Mouse (Mus musculus): Measurements from ENCODE around the gene BC053393. TPM values are rescaled to one million over a fixed set of nuclear protein-coding genes. Genes with fewer than 3 reads are reported as not detected.
A peak's percentile ranks its signal among the peaks of the same experiment; 100 is the strongest.
"Not testable (repeated sequence)": the region's sequence is repeated elsewhere in the genome, so short reads cannot be mapped to it uniquely, and the experiment has no call there.

The BC053393 gene
- total RNA-seq (2015) (not detected in 2 replicates), total RNA-seq (2017) (not detected in 2 replicates)

DNA sequence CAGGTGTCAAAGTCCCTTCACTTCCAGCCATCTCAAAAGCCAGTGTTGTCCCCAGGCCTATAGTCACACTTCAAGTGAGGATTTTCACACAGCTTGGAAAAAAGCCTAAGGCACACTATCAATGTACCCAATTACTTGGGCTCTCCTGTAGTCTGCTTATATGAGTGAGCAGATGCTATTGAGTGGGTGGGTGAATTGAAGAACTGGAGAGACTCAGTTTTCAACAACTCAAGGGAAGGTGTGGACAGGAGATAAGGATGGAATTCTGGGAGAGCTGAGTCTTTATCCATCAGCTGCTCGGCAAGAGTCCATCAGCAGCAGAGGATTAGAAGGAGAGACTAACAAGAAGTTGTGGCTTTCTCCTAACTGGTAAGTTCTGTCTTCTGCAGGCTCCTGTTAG is at the start of gene BC053393:
BC053393 (plus strand) TSS at position 210 of the 400 bp plus-strand sequence.
- no peak for ATAC-seq (ENCODE audit: poor library complexity, severe bottlenecking)

- ATAC-seq (ENCODE audit: poor library complexity, severe bottlenecking) = no peak
Observed at GRCm38 (mm10) chr11:46522719-46523118, 48.6 kb upstream of the BC053393 start.

- no peak for ATAC-seq (ENCODE audit: poor library complexity, severe bottlenecking)
Observed at GRCm38 (mm10) chr11:46523912-46524311, 47.4 kb upstream of the BC053393 start, which contains the start of gene Gm12169. Gm12169 (plus strand) TSS chr11:46524212.

- ATAC-seq (ENCODE audit: poor library complexity, severe bottlenecking) = no peak
Observed at GRCm38 (mm10) chr11:46530149-46530548, 41.2 kb upstream of the BC053393 start.

- ATAC-seq (ENCODE audit: poor library complexity, severe bottlenecking) = no peak
Observed at GRCm38 (mm10) chr11:46536978-46537377, 34.4 kb upstream of the BC053393 start.

DNA sequence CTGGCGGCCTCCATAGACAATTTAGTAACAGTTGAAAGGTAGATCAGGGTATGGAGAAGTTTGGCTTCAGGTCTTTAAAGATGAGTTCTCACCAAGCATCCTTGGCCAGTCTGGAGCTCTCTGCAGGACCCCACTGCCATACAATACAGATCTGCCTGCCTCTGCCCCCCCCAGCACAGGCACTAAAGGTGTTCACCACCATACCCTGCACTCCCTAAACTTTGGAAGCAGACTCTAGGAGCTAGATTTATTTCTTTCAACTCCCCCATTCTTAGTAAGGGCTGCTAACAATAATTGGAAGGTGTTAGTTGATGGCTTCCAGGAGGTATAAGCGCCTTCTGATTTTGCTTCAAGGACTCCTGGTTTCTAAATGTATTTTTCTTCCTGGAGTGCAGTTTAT is 27.8 kb upstream of the BC053393 start:
- ATAC-seq (ENCODE audit: poor library complexity, severe bottlenecking) = no peak

DNA sequence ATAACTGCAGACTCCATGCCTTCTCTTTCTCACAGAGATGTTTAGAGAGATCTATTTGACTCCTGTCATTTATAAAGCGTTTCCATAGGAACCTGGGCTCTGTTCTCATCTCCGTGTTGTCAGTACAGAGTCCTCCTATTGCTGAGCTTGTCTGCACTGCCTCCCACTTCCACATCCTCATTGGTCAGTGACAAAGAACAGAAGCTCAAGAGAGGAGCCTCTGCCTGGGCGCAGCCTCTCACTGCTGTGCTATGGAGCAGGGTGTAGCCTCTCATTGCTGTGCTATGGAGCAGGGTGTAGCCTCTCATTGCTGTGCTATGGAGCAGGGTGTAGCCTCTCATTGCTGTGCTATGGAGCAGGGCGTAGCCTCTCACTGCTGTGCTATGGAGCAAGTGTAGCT is 21.6 kb upstream of the BC053393 start:
- no peak for ATAC-seq (ENCODE audit: poor library complexity, severe bottlenecking)

- ATAC-seq (ENCODE audit: poor library complexity, severe bottlenecking) = no peak
Observed at GRCm38 (mm10) chr11:46552741-46553140, 18.6 kb upstream of the BC053393 start.

- no peak for ATAC-seq (ENCODE audit: poor library complexity, severe bottlenecking)
Observed at GRCm38 (mm10) chr11:46561096-46561495, 10.2 kb upstream of the BC053393 start.

GRCm38 (mm10) chr11:46564671-46565070 is 6.7 kb upstream of the BC053393 start:
- no peak for ATAC-seq (ENCODE audit: poor library complexity, severe bottlenecking)

DNA sequence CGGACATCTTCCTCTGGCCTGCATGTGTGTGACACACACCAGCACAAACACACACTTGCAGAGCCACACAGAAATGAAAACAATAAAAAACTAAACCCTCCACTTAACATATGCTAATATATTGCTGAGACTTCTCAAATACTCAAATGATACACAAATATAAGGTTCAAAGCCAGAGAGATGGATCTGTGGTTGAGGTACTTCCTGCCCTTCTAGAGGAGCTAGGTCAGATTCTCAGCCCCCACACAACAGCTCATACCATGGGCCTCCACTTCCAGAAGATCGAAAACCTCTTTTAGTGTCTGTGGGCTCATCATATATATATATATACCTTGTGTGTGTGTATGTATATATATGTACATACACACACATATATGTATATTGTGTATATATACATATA is 5.4 kb upstream of the BC053393 start:
- no peak for ATAC-seq (ENCODE audit: poor library complexity, severe bottlenecking)

DNA sequence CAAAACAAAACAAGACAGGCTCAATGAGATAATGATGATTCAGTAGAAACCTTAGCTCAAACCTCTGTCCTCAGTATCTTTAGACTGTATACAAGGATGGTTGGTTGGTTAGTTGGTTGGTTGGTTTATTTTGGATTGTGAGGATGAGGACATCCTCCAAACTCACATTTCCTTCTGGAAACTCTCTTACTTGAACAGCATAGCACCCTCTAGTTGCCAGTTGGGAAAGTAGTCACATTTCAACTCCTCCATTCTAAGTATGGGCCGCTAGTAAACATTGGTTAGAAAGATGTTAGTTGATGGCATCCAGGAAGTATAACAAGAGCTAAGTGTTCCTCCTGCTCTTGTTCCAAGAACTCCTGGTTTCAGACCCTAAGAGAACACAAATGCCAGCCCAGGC is 2.2 kb upstream of the BC053393 start:
- no peak for ATAC-seq (ENCODE audit: poor library complexity, severe bottlenecking)

- no peak for ATAC-seq (ENCODE audit: poor library complexity, severe bottlenecking)
Observed at GRCm38 (mm10) chr11:46578771-46579281, 7.5 kb downstream of the BC053393 start.

- ATAC-seq (ENCODE audit: poor library complexity, severe bottlenecking) = no peak
Observed at GRCm38 (mm10) chr11:46580428-46580827, 9.1 kb downstream of the BC053393 start.

DNA sequence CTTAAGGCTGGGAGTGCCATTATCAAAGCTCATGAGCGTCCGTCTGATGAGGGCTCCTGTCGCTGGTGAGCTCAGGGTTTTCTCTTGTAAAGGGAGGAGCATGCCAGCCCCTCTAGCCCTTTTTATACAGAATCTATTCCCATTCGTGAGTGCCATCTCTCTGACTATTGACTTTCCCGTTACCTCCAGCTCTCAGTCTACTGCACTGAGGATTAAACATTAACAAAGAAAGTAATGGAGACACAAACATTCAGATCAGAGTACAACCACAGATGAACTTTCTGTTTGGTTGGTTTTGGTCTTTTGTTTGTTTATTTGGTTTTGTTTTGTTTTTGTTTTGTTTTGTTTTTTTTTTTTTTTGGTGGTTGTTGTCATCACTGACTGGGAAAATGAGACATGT is 11.4 kb downstream of the BC053393 start:
- no peak for ATAC-seq (ENCODE audit: poor library complexity, severe bottlenecking)

DNA sequence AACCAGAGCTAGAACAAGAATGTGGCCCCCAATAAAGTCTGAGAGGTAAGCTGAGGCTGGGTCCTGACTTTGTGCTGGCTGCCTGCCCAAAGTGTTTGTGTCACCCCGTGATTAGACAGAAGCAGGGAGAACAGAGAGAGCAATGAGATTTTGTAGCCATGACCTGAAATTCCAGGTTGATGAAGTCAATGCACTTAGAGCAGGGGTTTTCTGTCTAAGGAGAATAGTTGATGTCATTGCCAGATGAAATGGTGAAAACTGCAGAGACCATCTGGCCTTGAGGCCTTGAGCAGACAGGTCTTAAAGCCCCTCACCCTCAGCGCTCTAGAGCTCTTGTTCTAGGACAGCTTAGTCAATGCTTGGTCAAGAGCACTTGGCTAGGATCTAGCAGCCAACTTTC is 21.1 kb downstream of the BC053393 start:
- ATAC-seq (ENCODE audit: poor library complexity, severe bottlenecking) = no peak

DNA sequence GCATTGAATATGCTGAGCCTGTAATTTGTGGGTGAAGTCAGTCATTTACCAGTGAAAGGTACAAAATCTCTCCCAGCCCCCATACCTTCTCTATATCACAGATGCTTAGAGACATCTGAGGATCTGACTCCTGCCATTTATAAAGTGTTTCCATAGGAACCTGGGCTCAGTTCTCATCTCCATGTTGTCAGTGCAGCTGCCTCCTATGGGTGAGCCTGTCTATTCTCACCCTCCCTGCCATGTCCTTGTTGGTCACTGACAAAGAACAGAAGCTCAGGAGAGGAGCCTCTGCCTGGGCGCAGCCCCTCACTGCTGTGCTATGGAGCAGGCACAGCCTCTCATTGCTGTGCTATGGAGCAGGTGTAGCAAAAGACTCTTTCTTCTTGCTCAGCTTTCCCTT is 48.6 kb downstream of the BC053393 start:
- no peak for ATAC-seq (ENCODE audit: poor library complexity, severe bottlenecking)

DNA sequence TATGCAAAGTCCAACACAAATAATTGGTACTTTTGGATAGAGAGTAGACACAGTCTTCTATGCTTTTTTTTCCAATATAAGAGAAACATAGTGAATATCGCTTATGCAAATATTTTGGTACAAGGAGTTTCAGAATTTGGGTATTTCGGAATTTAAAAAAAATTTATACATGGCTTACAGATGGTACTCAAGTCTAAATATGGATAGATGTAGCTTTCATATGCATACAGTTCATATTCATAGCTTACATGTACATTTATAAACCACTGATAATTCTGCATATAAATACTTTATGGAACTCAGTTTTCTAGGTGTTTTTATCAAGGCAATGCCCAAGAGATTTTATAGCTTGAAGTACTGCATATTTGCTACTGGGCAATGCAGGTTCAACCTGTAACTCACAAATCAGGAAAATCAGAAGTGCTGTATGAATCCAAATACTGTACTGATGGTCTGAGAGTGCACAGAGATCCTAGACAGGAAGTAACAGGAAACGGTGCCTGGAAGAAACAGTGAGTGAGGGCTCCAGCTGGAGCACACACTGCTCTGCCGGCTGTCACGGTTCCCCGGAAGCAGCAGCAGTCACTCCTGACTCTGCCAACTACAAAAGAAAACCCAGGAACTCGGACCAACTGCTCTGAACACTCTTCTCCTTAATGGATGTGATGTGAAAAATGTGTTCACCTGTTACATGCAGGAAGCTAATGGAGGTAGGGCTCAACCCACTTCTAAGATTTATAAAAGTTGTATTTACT is 49.3 kb downstream of the BC053393 start:
- ATAC-seq (ENCODE audit: poor library complexity, severe bottlenecking) = no peak

DNA sequence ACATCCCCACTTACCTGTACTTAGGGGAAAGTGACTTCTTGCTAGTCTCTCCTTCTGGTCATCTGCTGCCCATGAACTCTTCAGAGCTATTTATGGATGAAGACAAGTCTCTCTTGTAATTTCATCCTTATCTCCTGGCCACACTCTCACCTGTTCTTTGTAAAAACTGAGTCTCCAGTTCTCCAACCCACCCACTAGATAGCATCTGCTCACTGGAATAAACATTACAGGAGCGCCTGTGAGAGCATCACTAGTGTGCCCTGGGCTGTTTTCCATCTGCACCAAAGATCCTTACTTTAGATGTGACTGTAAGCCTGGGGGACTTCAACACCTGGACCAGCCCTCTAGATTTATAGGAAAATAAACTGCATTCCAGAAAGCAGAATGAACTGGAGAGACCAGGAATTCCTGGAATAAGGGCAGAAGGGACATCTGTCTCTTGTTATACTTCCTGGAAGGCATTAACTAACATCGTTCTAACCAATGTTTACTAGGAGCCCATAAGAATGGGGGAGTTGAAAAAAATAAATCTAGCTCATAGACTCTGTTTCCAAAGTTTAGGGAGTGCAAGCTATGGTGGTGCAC is 58.0 kb downstream of the BC053393 start, which contains the start of gene Dppa1:
Dppa1 (minus strand) TSS at position 51 of the 585 bp plus-strand sequence.
- no peak for ATAC-seq (ENCODE audit: poor library complexity, severe bottlenecking)

DNA sequence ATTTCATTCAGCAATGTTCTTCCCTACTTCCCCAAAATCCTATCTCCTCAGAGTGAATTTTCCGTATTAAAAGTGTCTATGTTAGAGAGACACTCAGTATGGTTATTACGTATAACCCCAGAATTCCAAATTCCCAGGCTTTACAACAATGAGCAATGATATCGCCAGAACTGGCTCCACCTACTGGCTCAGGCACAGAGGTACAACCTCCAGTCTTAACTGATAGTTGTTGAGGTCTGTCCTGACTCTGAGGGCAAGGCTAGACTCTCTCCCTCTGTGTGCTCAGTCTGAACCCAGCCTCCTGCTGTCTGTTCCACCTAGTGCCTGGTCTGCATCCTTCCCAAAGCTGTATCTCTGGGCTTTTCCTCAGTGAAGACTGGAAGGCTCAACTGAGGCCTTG is 60.3 kb downstream of the BC053393 start:
- ATAC-seq (ENCODE audit: poor library complexity, severe bottlenecking) = peak; percentile 69

- ATAC-seq (ENCODE audit: poor library complexity, severe bottlenecking) = not testable (repeated sequence)
Observed at GRCm38 (mm10) chr11:46635516-46635915, 64.2 kb downstream of the BC053393 start.

GRCm38 (mm10) chr11:46636568-46636967 is 65.2 kb downstream of the BC053393 start:
- ATAC-seq (ENCODE audit: poor library complexity, severe bottlenecking) = no peak
